Mouse (Mus musculus): Measurements from ENCODE around the gene Hist1h4c. TPM values are rescaled to one million over a fixed set of nuclear protein-coding genes. Genes with fewer than 3 reads are reported as not detected.
"Not testable (repeated sequence)": the region's sequence is repeated elsewhere in the genome, so short reads cannot be mapped to it uniquely, and the experiment has no call there.

Gene Hist1h4c
- polyA plus RNA-seq, 1 experiment from 2014 or later = 8.2 TPM

DNA sequence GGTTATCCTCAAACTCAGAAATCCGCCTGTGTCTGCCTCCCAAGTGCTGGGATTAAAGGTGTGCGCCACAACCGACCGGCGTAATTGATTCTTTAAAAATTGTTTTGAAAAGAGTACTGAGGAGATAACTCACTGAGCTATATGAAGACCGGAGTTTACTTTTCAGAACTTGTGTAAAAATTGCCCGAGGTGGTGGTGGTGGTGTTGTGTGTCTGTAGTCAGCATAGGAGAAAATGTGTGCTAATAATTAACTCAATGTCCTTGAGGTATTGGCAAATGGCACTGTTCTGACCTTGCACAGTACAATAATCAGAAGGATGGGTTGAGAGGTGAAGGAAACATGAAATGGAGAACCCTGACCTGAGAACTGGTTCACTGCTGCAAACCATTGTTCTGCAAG is 10.3 kb downstream of the Hist1h4c start:
- H3K4me1 ChIP-seq = peaks cover 9% of the 10 kb centered on the region
- no peak overlapping the region for H3K4me3 ChIP-seq
- H3K9ac ChIP-seq = no peak overlapping the region
- H3K27me3 ChIP-seq = no peaks in the 10 kb centered on the region
- H3K4me2 ChIP-seq = no peak overlapping the region
- 89% methylated on average over 7 of the region's 7 CpGs for WGBS
- no peak for ATAC-seq (ENCODE audit: borderline replicate concordance, extremely low read depth, low FRiP score, low TSS enrichment)
- no peak overlapping the region for H3K27ac ChIP-seq
- no peaks in the 10 kb centered on the region for H3K36me3 ChIP-seq
- no peaks in the 10 kb centered on the region for H3K9me3 ChIP-seq

- no peak overlapping the region for H3K27ac ChIP-seq
- no peak overlapping the region for H3K4me2 ChIP-seq
- no peak overlapping the region for H3K4me3 ChIP-seq
- 73% methylated on average over 4 of the region's 4 CpGs for WGBS
- ATAC-seq (ENCODE audit: borderline replicate concordance, extremely low read depth, low FRiP score, low TSS enrichment) = no peak
- H3K36me3 ChIP-seq = no peaks in the 10 kb centered on the region
- no peaks in the 10 kb centered on the region for H3K27me3 ChIP-seq
- H3K9ac ChIP-seq = no peak overlapping the region
- H3K4me1 ChIP-seq = peaks cover 16% of the 10 kb centered on the region
- no peaks in the 10 kb centered on the region for H3K9me3 ChIP-seq
These were observed 11.1 kb downstream of the Hist1h4c start for GRCm38 (mm10) chr13:23687181-23687580.

- no peak for ATAC-seq (ENCODE audit: borderline replicate concordance, extremely low read depth, low FRiP score, low TSS enrichment)
- Histone ChIP-seq H3K4me3 (peak overlapping the region; percentile 49), H3K9ac (peak overlapping the region; percentile 66)
These were observed 12.3 kb downstream of the Hist1h4c start for GRCm38 (mm10) chr13:23685966-23686365.

GRCm38 (mm10) chr13:23685121-23685861 is 13.0 kb downstream of the Hist1h4c start:
- Histone ChIP-seq H3K4me3 (peak overlapping the region; percentile 49), H3K4me1 (peaks cover 18% of the 10 kb centered on the region), H3K36me3 (no peaks in the 10 kb centered on the region), H3K27me3 (no peaks in the 10 kb centered on the region), H3K9ac (peak overlapping the region; percentile 66), H3K27ac (peak overlapping the region; percentile 99), H3K9me3 (no peaks in the 10 kb centered on the region), H3K4me2 (peak overlapping the region; percentile 65)
- WGBS = 1% methylated on average over 15 of the region's 15 CpGs
- no peak for ATAC-seq (ENCODE audit: borderline replicate concordance, extremely low read depth, low FRiP score, low TSS enrichment)

More at GRCm38 (mm10) chr13:23685966-23686365, 12.3 kb downstream of the Hist1h4c start:
- 21% methylated on average over 4 of the region's 4 CpGs for WGBS
- Histone ChIP-seq H3K4me2 (peak overlapping the region; percentile 65), H3K27ac (peak overlapping the region; percentile 99), H3K27me3 (no peaks in the 10 kb centered on the region), H3K36me3 (no peaks in the 10 kb centered on the region), H3K9me3 (no peaks in the 10 kb centered on the region), H3K4me1 (peaks cover 18% of the 10 kb centered on the region)

DNA sequence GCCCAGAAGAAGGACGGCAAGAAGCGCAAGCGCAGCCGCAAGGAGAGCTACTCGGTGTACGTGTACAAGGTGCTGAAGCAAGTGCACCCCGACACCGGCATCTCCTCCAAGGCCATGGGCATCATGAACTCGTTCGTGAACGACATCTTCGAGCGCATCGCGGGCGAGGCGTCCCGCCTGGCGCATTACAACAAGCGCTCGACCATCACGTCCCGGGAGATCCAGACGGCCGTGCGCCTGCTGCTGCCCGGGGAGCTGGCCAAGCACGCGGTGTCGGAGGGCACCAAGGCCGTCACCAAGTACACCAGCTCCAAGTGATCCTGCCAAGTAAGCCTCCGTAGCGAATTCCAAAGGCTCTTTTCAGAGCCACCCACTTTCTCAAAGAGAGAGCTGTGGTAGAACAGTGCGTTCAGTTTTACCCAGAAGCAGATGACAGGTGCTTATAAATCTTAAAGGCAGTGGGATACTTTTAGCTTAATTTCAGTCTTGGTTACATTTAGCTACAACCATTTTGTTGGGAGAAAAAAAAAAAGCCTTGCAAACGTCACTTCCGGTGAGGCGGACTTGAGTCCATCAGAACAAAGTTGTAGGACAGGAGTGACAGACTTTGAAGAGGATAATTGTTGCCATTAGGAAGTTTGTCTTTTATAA is 13.8 kb downstream of the Hist1h4c start:
- peak overlapping the region; percentile 49 for H3K4me3 ChIP-seq
- WGBS = under 1% methylated on average over 13 of the region's 37 CpGs
- peak overlapping the region; percentile 66 for H3K9ac ChIP-seq
- H3K4me1 ChIP-seq = peaks cover 18% of the 10 kb centered on the region
- not testable (repeated sequence) for H3K27me3 ChIP-seq, H3K36me3 ChIP-seq, H3K9me3 ChIP-seq
- peak overlapping the region; percentile 99 for H3K27ac ChIP-seq
- peak; percentile 13 for ATAC-seq (ENCODE audit: borderline replicate concordance, extremely low read depth, low FRiP score, low TSS enrichment)
- H3K4me2 ChIP-seq = peak overlapping the region; percentile 65

GRCm38 (mm10) chr13:23683755-23684281 is 14.4 kb downstream of the Hist1h4c start, which contains the start of the genes Hist1h2ac and Hist1h2bc:
Gene Hist1h2ac (minus strand): TSS chr13:23683948.
Gene Hist1h2bc (plus strand): TSS chr13:23684199.
- peak; percentile 98 for ATAC-seq (ENCODE audit: borderline replicate concordance, extremely low read depth, low FRiP score, low TSS enrichment)
- Histone ChIP-seq H3K4me3 (peak within 1 kb of the TSS; percentile 49), H3K4me1 (peaks cover 18% of the 10 kb centered on the region), H3K9ac (peak within 1 kb of the TSS; percentile 66), H3K27me3 (no peaks in the 10 kb centered on the region), H3K9me3 (no peaks in the 10 kb centered on the region), H3K4me2 (peak within 1 kb of the TSS; percentile 65), H3K27ac (peak within 1 kb of the TSS; percentile 99), H3K36me3 (no peaks in the 10 kb centered on the region)
- WGBS = under 1% methylated on average over 27 of the region's 32 CpGs

- peak overlapping the region; percentile 51 for H3K9ac ChIP-seq
- ATAC-seq (ENCODE audit: borderline replicate concordance, extremely low read depth, low FRiP score, low TSS enrichment) = peak; percentile 29; the same call in 1 of the 2 replicates
- peak overlapping the region; percentile 99 for H3K27ac ChIP-seq
- peak overlapping the region; percentile 49 for H3K4me3 ChIP-seq
- peaks cover 18% of the 10 kb centered on the region for H3K4me1 ChIP-seq
- 6% methylated on average over 15 of the region's 30 CpGs for WGBS
- H3K36me3 ChIP-seq, H3K27me3 ChIP-seq, H3K9me3 ChIP-seq: not testable (repeated sequence)
- H3K4me2 ChIP-seq = peak overlapping the region; percentile 59
These were observed 15.1 kb downstream of the Hist1h4c start for GRCm38 (mm10) chr13:23682947-23683754.

- Histone ChIP-seq H3K9ac (peak overlapping the region; percentile 51), H3K36me3 (no peaks in the 10 kb centered on the region), H3K27ac (peak overlapping the region; percentile 99), H3K4me2 (peak overlapping the region; percentile 59), H3K4me3 (peak overlapping the region; percentile 49), H3K27me3 (no peaks in the 10 kb centered on the region), H3K9me3 (no peaks in the 10 kb centered on the region), H3K4me1 (peaks cover 18% of the 10 kb centered on the region)
- WGBS = 17% methylated on average over 1 of the region's 1 CpGs
- no peak for ATAC-seq (ENCODE audit: borderline replicate concordance, extremely low read depth, low FRiP score, low TSS enrichment)
These were observed 15.7 kb downstream of the Hist1h4c start for GRCm38 (mm10) chr13:23682623-23682946.

DNA sequence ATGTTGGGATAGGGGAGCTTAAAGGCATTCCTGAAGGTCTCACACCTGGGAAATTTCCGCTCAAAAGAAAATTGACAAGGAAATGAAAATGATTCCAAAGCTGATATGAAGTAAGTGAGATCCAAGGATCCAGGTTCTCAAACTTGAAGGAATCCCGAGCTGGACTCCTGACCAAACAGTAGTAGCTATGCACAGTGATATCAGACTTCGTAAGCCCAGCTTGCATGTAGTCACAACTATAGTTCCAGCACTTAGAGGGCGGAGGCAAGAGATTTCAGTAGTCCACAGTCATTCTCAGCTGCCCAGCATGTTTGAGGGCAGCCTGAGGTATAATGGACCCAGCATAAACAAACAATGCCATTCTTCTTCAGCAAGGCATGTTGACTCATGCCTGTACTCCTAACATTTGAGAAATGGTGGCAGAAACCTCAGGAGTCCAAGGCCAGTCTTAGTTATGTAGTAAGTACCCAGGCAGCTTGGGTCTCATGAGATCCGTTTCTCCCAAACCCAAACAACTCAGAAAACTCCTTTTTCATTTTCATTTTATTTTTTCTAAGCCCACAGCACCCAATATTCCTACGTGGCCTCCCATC is 16.2 kb downstream of the Hist1h4c start:
- Histone ChIP-seq H3K27ac (peak overlapping the region; percentile 99), H3K9me3 (no peaks in the 10 kb centered on the region), H3K27me3 (no peaks in the 10 kb centered on the region), H3K36me3 (no peaks in the 10 kb centered on the region), H3K9ac (peak overlapping the region; percentile 51; the same call in 1 of the 2 replicates), H3K4me2 (peak overlapping the region; percentile 59), H3K4me3 (no peak overlapping the region), H3K4me1 (peaks cover 16% of the 10 kb centered on the region)
- 70% methylated on average over 6 of the region's 6 CpGs for WGBS
- no peak for ATAC-seq (ENCODE audit: borderline replicate concordance, extremely low read depth, low FRiP score, low TSS enrichment)

- Histone ChIP-seq H3K9me3 (no peaks in the 10 kb centered on the region), H3K9ac (no peak overlapping the region), H3K27ac (no peak overlapping the region), H3K27me3 (no peaks in the 10 kb centered on the region), H3K4me1 (no peaks in the 10 kb centered on the region), H3K4me2 (no peak overlapping the region), H3K36me3 (no peaks in the 10 kb centered on the region), H3K4me3 (no peak overlapping the region)
- 50% methylated on average over 3 of the region's 3 CpGs for WGBS
- ATAC-seq (ENCODE audit: borderline replicate concordance, extremely low read depth, low FRiP score, low TSS enrichment) = no peak
These were observed 35.7 kb downstream of the Hist1h4c start for GRCm38 (mm10) chr13:23662536-23662935.

DNA sequence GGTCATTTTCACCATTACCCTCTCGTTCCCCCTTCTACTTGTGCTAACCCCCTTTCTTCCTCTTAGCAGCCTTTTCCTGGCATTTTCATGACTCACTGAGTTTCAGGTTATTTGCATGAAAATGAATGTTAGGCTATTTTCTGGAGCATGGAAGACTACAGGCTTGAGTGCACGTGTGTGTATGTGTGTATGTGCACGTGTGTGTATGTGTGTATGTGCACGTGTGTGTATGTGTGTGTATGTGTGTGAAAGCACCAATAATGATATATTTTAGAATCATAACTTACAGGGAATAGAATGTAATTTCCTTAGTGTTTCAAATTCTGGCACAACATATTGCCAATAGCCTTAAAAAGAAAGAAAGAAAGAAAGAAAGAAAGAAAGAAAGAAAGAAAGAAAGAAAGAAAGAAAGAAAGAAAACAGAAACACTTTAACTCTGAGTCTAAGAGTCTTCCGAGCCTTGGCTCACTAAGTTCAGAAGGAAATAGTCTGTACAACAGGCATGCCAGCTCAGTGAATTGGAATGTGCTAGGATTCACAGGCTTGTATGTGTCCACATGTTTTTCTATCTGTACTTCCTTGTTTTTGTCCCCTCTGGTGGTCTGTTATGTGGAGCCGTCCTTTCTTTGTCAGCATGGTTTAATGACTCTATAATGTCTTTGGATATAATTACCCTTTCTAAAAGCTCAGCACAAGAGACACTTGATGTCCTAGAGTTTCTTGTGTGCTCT is 38.5 kb downstream of the Hist1h4c start:
- Histone ChIP-seq H3K27me3 (no peaks in the 10 kb centered on the region), H3K27ac (no peak overlapping the region), H3K36me3 (no peaks in the 10 kb centered on the region), H3K4me3 (no peak overlapping the region), H3K9me3 (no peaks in the 10 kb centered on the region), H3K4me2 (no peak overlapping the region), H3K4me1 (no peaks in the 10 kb centered on the region), H3K9ac (no peak overlapping the region)
- WGBS = 62% methylated on average over 6 of the region's 6 CpGs
- no peak for ATAC-seq (ENCODE audit: borderline replicate concordance, extremely low read depth, low FRiP score, low TSS enrichment)

Measured in lung, embryonic 15.5 days (tissue).